Comparison of ENCODE assay signal across 12 mouse cellular contexts in genomic region chr2:165890401-165890800, GRCm38 (mm10). TPM values are rescaled to one million over a fixed set of nuclear protein-coding genes. Genes with fewer than 3 reads are reported as not detected.
DNase-seq lines count a peak whose midpoint lies in the region; ATAC-seq and TF ChIP-seq lines count a peak whose summit lies in the region.
"Had no signal": no experiment of that assay in that cellular context is flagged by ENCODE, and none has a peak within 500 bp of the region (broad histone marks: within the 10 kb centered on the region; RNA-seq: fewer than 3 reads in every experiment).

No protein-coding gene starts in this region.

- H3K27ac ChIP-seq in lung, embryonic 14.5 days (ENCODE audit: low read depth): peak overlapping the region; percentile 48; the same call in 1 of the 2 replicates
- no peak overlapping the region for H3K27ac ChIP-seq in lung, postnatal 0 days (ENCODE audit: low read length)
- peak overlapping the region; percentile 100 for H3K27ac ChIP-seq in embryonic facial prominence, embryonic 10.5 days (replicated peaks)
- peak overlapping the region; percentile 91 for H3K27ac ChIP-seq in liver, embryonic 14.5 days
- no peak overlapping the region for H3K27ac ChIP-seq in forebrain, postnatal 0 days (ENCODE audit: low read depth, low read length)

- 64% methylated on average over 10 of the region's 10 CpGs for WGBS in lung, embryonic 14.5 days
- 83% methylated on average over 10 of the region's 10 CpGs for WGBS in lung, postnatal 0 days
- WGBS in embryonic facial prominence, embryonic 10.5 days: 83% methylated on average over 10 of the region's 10 CpGs
- 73% methylated on average over 10 of the region's 10 CpGs for WGBS in liver, embryonic 14.5 days (ENCODE audit: insufficient replicate concordance)
- 87% methylated on average over 10 of the region's 10 CpGs for WGBS in forebrain, postnatal 0 days

- TF ChIP-seq CTCF in lung, embryonic 14.5 days (IDR thresholded peaks at IDR 0.05; ENCODE audit: low read depth): no peak
- no peak for TF ChIP-seq CTCF in lung, postnatal 0 days (IDR thresholded peaks at IDR 0.05)
- TF ChIP-seq CTCF in liver, embryonic 14.5 days (IDR thresholded peaks at IDR 0.05; ENCODE audit: low read depth): no peak
- no peak for TF ChIP-seq CTCF in forebrain, postnatal 0 days (IDR thresholded peaks at IDR 0.05; ENCODE audit: low read depth)

- no peak overlapping the region for H3K4me2 ChIP-seq in lung, embryonic 14.5 days
- H3K4me2 ChIP-seq in lung, postnatal 0 days (replicated peaks; ENCODE audit: low read depth, low read length): no peak overlapping the region
- H3K4me2 ChIP-seq in liver, embryonic 14.5 days (ENCODE audit: low read depth): no peak overlapping the region
- H3K4me2 ChIP-seq in forebrain, postnatal 0 days (ENCODE audit: low read depth): no peak overlapping the region

- TF ChIP-seq EP300 in lung, postnatal 0 days (IDR thresholded peaks at IDR 0.05): no peak
- TF ChIP-seq EP300 in liver, embryonic 14.5 days (IDR thresholded peaks at IDR 0.05; ENCODE audit: low read depth): no peak

- H3K36me3 ChIP-seq in lung, embryonic 14.5 days (ENCODE audit: insufficient read depth): no peaks in the 10 kb centered on the region
- no peaks in the 10 kb centered on the region for H3K36me3 ChIP-seq in lung, postnatal 0 days (ENCODE audit: insufficient read depth, low read length)
- no peaks in the 10 kb centered on the region for H3K36me3 ChIP-seq in embryonic facial prominence, embryonic 10.5 days (replicated peaks)
- H3K36me3 ChIP-seq in liver, embryonic 14.5 days (replicated peaks; ENCODE audit: control insufficient read depth, insufficient read depth, low read depth): no peaks in the 10 kb centered on the region
- no peaks in the 10 kb centered on the region for H3K36me3 ChIP-seq in forebrain, postnatal 0 days (ENCODE audit: insufficient read depth)

- H3K27me3 ChIP-seq in lung, embryonic 14.5 days (ENCODE audit: insufficient read depth, low read length): no peaks in the 10 kb centered on the region
- H3K27me3 ChIP-seq in lung, postnatal 0 days (replicated peaks; ENCODE audit: insufficient read depth, low read length): no peaks in the 10 kb centered on the region
- no peaks in the 10 kb centered on the region for H3K27me3 ChIP-seq in embryonic facial prominence, embryonic 10.5 days (replicated peaks; ENCODE audit: low read depth, poor library complexity, severe bottlenecking)
- H3K27me3 ChIP-seq in liver, embryonic 14.5 days (ENCODE audit: control insufficient read depth, insufficient read depth, low read length): no peaks in the 10 kb centered on the region
- H3K27me3 ChIP-seq in forebrain, postnatal 0 days (ENCODE audit: insufficient read depth, low read length): no peaks in the 10 kb centered on the region

- H3K4me3 ChIP-seq in lung, embryonic 14.5 days (ENCODE audit: low read depth, low read length): no peak overlapping the region
- no peak overlapping the region for H3K4me3 ChIP-seq in lung, postnatal 0 days (ENCODE audit: low read depth, low read length)
- H3K4me3 ChIP-seq in embryonic facial prominence, embryonic 10.5 days: no peak overlapping the region
- H3K4me3 ChIP-seq in liver, embryonic 14.5 days (ENCODE audit: insufficient read depth in 1 of 2, low read depth in 2 of 2, low read length in 2 of 2): no peak overlapping the region
- no peak overlapping the region for H3K4me3 ChIP-seq in forebrain, postnatal 0 days (ENCODE audit: low read depth, low read length)

- H3K4me1 ChIP-seq in lung, embryonic 14.5 days (ENCODE audit: insufficient read depth): peaks cover 36% of the 10 kb centered on the region
- peaks cover 27% of the 10 kb centered on the region for H3K4me1 ChIP-seq in lung, postnatal 0 days (ENCODE audit: insufficient read depth, low read depth, low read length)
- peaks cover 73% of the 10 kb centered on the region for H3K4me1 ChIP-seq in embryonic facial prominence, embryonic 10.5 days
- H3K4me1 ChIP-seq in liver, embryonic 14.5 days (replicated peaks; ENCODE audit: control insufficient read depth in 2 of 2, insufficient read depth in 2 of 2, low read length in 1 of 2): peaks cover 44 to 59% of the 10 kb centered on the region in 2 experiments
- peaks cover 40% of the 10 kb centered on the region for H3K4me1 ChIP-seq in forebrain, postnatal 0 days (ENCODE audit: insufficient read depth)

- ATAC-seq in lung, embryonic 14.5 days (ENCODE audit: insufficient read depth): no peak
- ATAC-seq in lung, postnatal 0 days: no peak
- no peak for ATAC-seq in liver, embryonic 14.5 days (ENCODE audit: insufficient read depth)
- no peak for ATAC-seq in forebrain, postnatal 0 days
- ATAC-seq: forebrain, embryonic 14.5 days had no signal

- no peaks in the 10 kb centered on the region for H3K9me3 ChIP-seq in lung, embryonic 14.5 days (ENCODE audit: low read depth, low read length)
- H3K9me3 ChIP-seq in lung, postnatal 0 days (ENCODE audit: low read length): no peaks in the 10 kb centered on the region
- no peaks in the 10 kb centered on the region for H3K9me3 ChIP-seq in embryonic facial prominence, embryonic 10.5 days
- H3K9me3 ChIP-seq in liver, embryonic 14.5 days (ENCODE audit: control insufficient read depth, low read length): no peaks in the 10 kb centered on the region
- no peaks in the 10 kb centered on the region for H3K9me3 ChIP-seq in forebrain, postnatal 0 days (ENCODE audit: low read length)

- no peak for DNase-seq in lung, embryonic 14.5 days
- DNase-seq in lung, postnatal 0 days (ENCODE audit: low spot score): no peak
- no peak for DNase-seq in embryonic facial prominence, embryonic 10.5 days (ENCODE audit: low spot score)
- DNase-seq in liver, embryonic 14.5 days (ENCODE audit: low read depth in 3 of 3, low spot score in 3 of 3): no peak
- peak; percentile 88 for DNase-seq in thymus, postnatal 14 days
- DNase-seq in layer of hippocampus, postnatal 14 days (ENCODE audit: low spot score in 2 of 2): no peak
- DNase-seq in kidney, postnatal 10 days: no peak
- no peak for DNase-seq in forebrain, postnatal 0 days
- DNase-seq: gastrocnemius, postnatal 36 days; heart, postnatal 10 days; kidney, postnatal 36 days had no signal

- H3K9ac ChIP-seq in lung, embryonic 14.5 days: no peak overlapping the region
- H3K9ac ChIP-seq in lung, postnatal 0 days (replicated peaks; ENCODE audit: low read depth): no peak overlapping the region
- no peak overlapping the region for H3K9ac ChIP-seq in liver, embryonic 14.5 days (replicated peaks)
- no peak overlapping the region for H3K9ac ChIP-seq in forebrain, postnatal 0 days

RNA-seq across cellular contexts. Expression of gene Zmynd8, which starts 8.4 kb away (rescaled TPM):
- polyA plus RNA-seq in lung, embryonic 14.5 days (2014; fragmentation: Nextera tagmentation; extraction: Ambion mirVana): 40.5 and 46.0 TPM in 2 replicates
- polyA plus RNA-seq in lung, postnatal 0 days (2015; fragmentation: Nextera tagmentation; extraction: Ambion mirVana): 30.7 and 32.1 TPM in 2 replicates
- 68.1 and 69.9 TPM in 2 replicates for polyA plus RNA-seq in embryonic facial prominence, embryonic 10.5 days (2016; fragmentation: Nextera tagmentation; extraction: Ambion mirVana)
- 13.5 and 17.7 TPM in 2 replicates for polyA plus RNA-seq in liver, embryonic 14.5 days (2012; rRNA removed)
- polyA plus RNA-seq in liver, embryonic 14.5 days (2014; fragmentation: Nextera tagmentation; extraction: Ambion mirVana): 16.3 and 18.5 TPM in 2 replicates
- 100 to 1,000 TPM; 138 to 143 TPM for total RNA-seq in layer of hippocampus, postnatal 14 days (2021)
- total RNA-seq in forebrain, postnatal 0 days (2014; rRNA removed): 51.4 and 63.5 TPM in 2 replicates
- polyA plus RNA-seq in forebrain, postnatal 0 days (2015; fragmentation: Nextera tagmentation; extraction: Ambion mirVana): 37.7 and 45.7 TPM in 2 replicates

Comparison
In these comparisons a context has a peak if more than half of its experiments do, and no peak if none do; other contexts are left out.
1. H3K27ac ChIP-seq: peak in lung, embryonic 14.5 days (single experiment), embryonic facial prominence, embryonic 10.5 days (single experiment) and liver, embryonic 14.5 days (single experiment); none in lung, postnatal 0 days (single experiment) and forebrain, postnatal 0 days (single experiment).